18 mouse cellular contexts compared by ENCODE assay signal in genomic region chr1:52964581-52964980, GRCm38 (mm10). TPM values are rescaled to one million over a fixed set of nuclear protein-coding genes. Genes with fewer than 3 reads are reported as not detected.
A peak's percentile ranks its signal among the peaks of the same experiment; 100 is the strongest.
DNase-seq lines count a peak whose midpoint lies in the region; ATAC-seq and TF ChIP-seq lines count a peak whose summit lies in the region.
"Had no signal": no experiment of that assay in that cellular context is flagged by ENCODE, and none has a peak within 500 bp of the region (broad histone marks: within the 10 kb centered on the region; RNA-seq: fewer than 3 reads in every experiment).

No protein-coding gene starts in this region.

- no peaks in the 10 kb centered on the region for H3K4me1 ChIP-seq in kidney, embryonic 16.5 days (ENCODE audit: insufficient read depth, low read length)
- H3K4me1 ChIP-seq in kidney, embryonic 15.5 days: no peaks in the 10 kb centered on the region
- H3K4me1 ChIP-seq in embryonic fibroblast, embryonic 13.5 days (ENCODE audit: control insufficient read depth, insufficient read depth, low read length): no peaks in the 10 kb centered on the region
- no peaks in the 10 kb centered on the region for H3K4me1 ChIP-seq in stomach, postnatal 0 days (replicated peaks; ENCODE audit: control insufficient read depth, insufficient read depth)
- H3K4me1 ChIP-seq in forebrain, embryonic 12.5 days: no peaks in the 10 kb centered on the region
- H3K4me1 ChIP-seq: heart, embryonic 12.5 days; hindbrain, embryonic 10.5 days; midbrain, embryonic 10.5 days had no signal

- 0 out of 2 replicates have a peak, but pooled peaks have one; percentile 32 for TF ChIP-seq CTCF in embryonic fibroblast, embryonic 13.5 days (IDR thresholded peaks at IDR 0.05; ENCODE audit: borderline replicate concordance, insufficient read depth, low read length)
- peak; percentile 43 for TF ChIP-seq CTCF in stomach, postnatal 0 days (IDR thresholded peaks at IDR 0.05; ENCODE audit: low read depth)

- no peaks in the 10 kb centered on the region for H3K27me3 ChIP-seq in kidney, embryonic 16.5 days (ENCODE audit: insufficient read depth, low read length)
- no peaks in the 10 kb centered on the region for H3K27me3 ChIP-seq in kidney, embryonic 15.5 days
- H3K27me3 ChIP-seq in stomach, postnatal 0 days (ENCODE audit: control insufficient read depth, insufficient read depth, low read length): no peaks in the 10 kb centered on the region
- no peaks in the 10 kb centered on the region for H3K27me3 ChIP-seq in forebrain, embryonic 12.5 days
- H3K27me3 ChIP-seq: heart, embryonic 12.5 days; neural tube, embryonic 13.5 days had no signal

- no peak overlapping the region for H3K27ac ChIP-seq in kidney, embryonic 16.5 days (ENCODE audit: low read length)
- no peak overlapping the region for H3K27ac ChIP-seq in kidney, embryonic 15.5 days
- no peak overlapping the region for H3K27ac ChIP-seq in embryonic fibroblast, embryonic 13.5 days (ENCODE audit: insufficient read depth, low read length)
- H3K27ac ChIP-seq in stomach, postnatal 0 days (replicated peaks): no peak overlapping the region
- no peak overlapping the region for H3K27ac ChIP-seq in forebrain, embryonic 12.5 days
- H3K27ac ChIP-seq: hindbrain, embryonic 10.5 days; midbrain, embryonic 10.5 days; neural tube, embryonic 13.5 days had no signal

- no peak for TF ChIP-seq EP300 in stomach, postnatal 0 days (optimal IDR thresholded peaks at IDR 0.05)

- peak; percentile 26 for DNase-seq in thymus, postnatal 4 days
- DNase-seq in thymus, postnatal 25 days: no peak
- no peak for DNase-seq in stomach, postnatal 0 days (ENCODE audit: low spot score)
- DNase-seq in cerebellum, postnatal 14 days: no peak
- DNase-seq: cerebellum, adult 9-11 months; gastrocnemius, postnatal 14 days; lung, adult 18-20 months had no signal

- H3K9ac ChIP-seq in kidney, embryonic 16.5 days (replicated peaks; ENCODE audit: low read length): no peak overlapping the region
- no peak overlapping the region for H3K9ac ChIP-seq in kidney, embryonic 15.5 days
- no peak overlapping the region for H3K9ac ChIP-seq in stomach, postnatal 0 days (ENCODE audit: low read length)
- no peak overlapping the region for H3K9ac ChIP-seq in forebrain, embryonic 12.5 days
- H3K9ac ChIP-seq: heart, embryonic 12.5 days; neural tube, embryonic 13.5 days had no signal

- WGBS in kidney, embryonic 16.5 days: 78% methylated on average over 8 of the region's 8 CpGs
- WGBS in kidney, embryonic 15.5 days: 81% methylated on average over 8 of the region's 8 CpGs
- WGBS in stomach, postnatal 0 days: 72% methylated on average over 8 of the region's 8 CpGs
- WGBS in forebrain, embryonic 12.5 days: 77% methylated on average over 8 of the region's 8 CpGs

- H3K4me3 ChIP-seq in kidney, embryonic 16.5 days (ENCODE audit: low read length): no peak overlapping the region
- no peak overlapping the region for H3K4me3 ChIP-seq in kidney, embryonic 15.5 days (replicated peaks)
- H3K4me3 ChIP-seq in embryonic fibroblast, embryonic 13.5 days (ENCODE audit: insufficient read depth, low read length): no peak overlapping the region
- no peak overlapping the region for H3K4me3 ChIP-seq in stomach, postnatal 0 days (ENCODE audit: low read depth, low read length)
- H3K4me3 ChIP-seq in forebrain, embryonic 12.5 days (replicated peaks): no peak overlapping the region
- H3K4me3 ChIP-seq: heart, embryonic 12.5 days; hindbrain, embryonic 10.5 days; midbrain, embryonic 10.5 days; neural tube, embryonic 13.5 days had no signal

- no peak for TF ChIP-seq POLR2A in embryonic fibroblast, embryonic 13.5 days (IDR thresholded peaks at IDR 0.05; ENCODE audit: low read depth, low read length)

- H3K9me3 ChIP-seq in kidney, embryonic 16.5 days (ENCODE audit: low read length): no peaks in the 10 kb centered on the region
- no peaks in the 10 kb centered on the region for H3K9me3 ChIP-seq in kidney, embryonic 15.5 days (replicated peaks)
- H3K9me3 ChIP-seq in stomach, postnatal 0 days (ENCODE audit: control insufficient read depth, low read length): no peaks in the 10 kb centered on the region
- H3K9me3 ChIP-seq in forebrain, embryonic 12.5 days: no peaks in the 10 kb centered on the region
- H3K9me3 ChIP-seq: heart, embryonic 12.5 days; hindbrain, embryonic 10.5 days; midbrain, embryonic 10.5 days; neural tube, embryonic 13.5 days had no signal

- H3K36me3 ChIP-seq in kidney, embryonic 16.5 days (ENCODE audit: insufficient read depth, low read length): no peaks in the 10 kb centered on the region
- no peaks in the 10 kb centered on the region for H3K36me3 ChIP-seq in kidney, embryonic 15.5 days
- H3K36me3 ChIP-seq in stomach, postnatal 0 days (ENCODE audit: control insufficient read depth, insufficient read depth, low read length): no peaks in the 10 kb centered on the region
- no peaks in the 10 kb centered on the region for H3K36me3 ChIP-seq in forebrain, embryonic 12.5 days (replicated peaks)
- H3K36me3 ChIP-seq: heart, embryonic 12.5 days; hindbrain, embryonic 10.5 days; midbrain, embryonic 10.5 days; neural tube, embryonic 13.5 days had no signal

- no peak overlapping the region for H3K4me2 ChIP-seq in kidney, embryonic 16.5 days (replicated peaks; ENCODE audit: low read depth, low read length)
- H3K4me2 ChIP-seq in kidney, embryonic 15.5 days: no peak overlapping the region
- H3K4me2 ChIP-seq in stomach, postnatal 0 days (replicated peaks; ENCODE audit: low read depth): no peak overlapping the region
- no peak overlapping the region for H3K4me2 ChIP-seq in forebrain, embryonic 12.5 days
- H3K4me2 ChIP-seq: heart, embryonic 12.5 days; neural tube, embryonic 13.5 days had no signal

- peak; percentile 49; the same call in 1 of the 2 replicates for ATAC-seq in kidney, embryonic 16.5 days (ENCODE audit: low FRiP score, low TSS enrichment)
- ATAC-seq in kidney, embryonic 15.5 days (replicated peaks; ENCODE audit: low FRiP score): no peak
- ATAC-seq in stomach, postnatal 0 days (ENCODE audit: low FRiP score, low TSS enrichment): no peak
- no peak for ATAC-seq in forebrain, embryonic 12.5 days (ENCODE audit: low FRiP score)
- ATAC-seq: CD4-positive, CD25-positive, alpha-beta regulatory T cell, adult 4 months; forebrain, embryonic 16.5 days; intestine, embryonic 16.5 days had no signal

RNA-seq across cellular contexts. Expression of gene 1700019D03Rik, which starts 55.4 kb away (rescaled TPM):
- polyA plus RNA-seq in kidney, embryonic 16.5 days (2015; fragmentation: Nextera tagmentation; extraction: Ambion mirVana): 10.4 and 11.2 TPM in 2 replicates
- 8.5 and 8.6 TPM in 2 replicates for polyA plus RNA-seq in kidney, embryonic 15.5 days (2015; fragmentation: Nextera tagmentation; extraction: Ambion mirVana)
- polyA plus RNA-seq in embryonic fibroblast, embryonic 13.5 days (2011; ENCODE audit: insufficient read length, low read depth, missing spikeins): 0.47 TPM in 1 of 2 replicates, not detected in the other
- polyA plus RNA-seq in stomach, postnatal 0 days (2015; fragmentation: Nextera tagmentation; extraction: Ambion mirVana): 8.4 and 10.2 TPM in 2 replicates
- polyA plus RNA-seq in forebrain, embryonic 12.5 days (2016; fragmentation: Nextera tagmentation; extraction: Ambion mirVana): 1.8 and 2.2 TPM in 2 replicates
